Mouse (Mus musculus) midbrain, embryonic 11.5 days (tissue): ENCODE measurements around the gene Vkorc1l1. TPM values are rescaled to one million over a fixed set of nuclear protein-coding genes. Genes with fewer than 3 reads are reported as not detected.

Source experiments
- ATAC-seq: fragments of 200-750 bp; cut with Nextera tagmentation; 2 replicates; pipeline ENCODE4 v1.8.0; 2017; ENCODE audit warnings: moderate TSS enrichment, moderate library complexity; ENCODE audit not compliant: low FRiP score
- DNase-seq: peaks from one replicate; pipeline ENCODE4 v3.0.0; 2015; ENCODE audit warnings: low spot score; ENCODE audit errors: missing footprints
- H3K27ac ChIP-seq: fragments of 300-500 bp; sonication (generic); 2 replicates; pipeline ENCODE4 v1.5.1; 2014; ENCODE audit warnings: low read depth, low read length
- H3K27me3 ChIP-seq: fragments of 300-500 bp; sonication (generic); 2 replicates; pipeline ENCODE4 v1.6.1; 2014; ENCODE audit warnings: mild to moderate bottlenecking, low read length, moderate library complexity, mixed read lengths; ENCODE audit not compliant: control insufficient read depth, insufficient read depth
- H3K36me3 ChIP-seq: fragments of 300-500 bp; sonication (generic); 2 replicates; pipeline ENCODE4 v1.6.1; 2014; ENCODE audit warnings: mild to moderate bottlenecking, low read length, moderate library complexity, mixed read lengths; ENCODE audit not compliant: control insufficient read depth, insufficient read depth
- H3K4me1 ChIP-seq: fragments of 300-500 bp; sonication (generic); 2 replicates; pipeline ENCODE4 v1.6.1; 2014; ENCODE audit warnings: low read length; ENCODE audit not compliant: control insufficient read depth, insufficient read depth
- H3K4me2 ChIP-seq: fragments of 300-500 bp; sonication (generic); 2 replicates; pipeline ENCODE4 v1.6.1; 2014; ENCODE audit warnings: mild to moderate bottlenecking, moderate library complexity
- H3K4me3 ChIP-seq: fragments of 300-500 bp; sonication (generic); 2 replicates; pipeline ENCODE4 v1.5.1; 2014; ENCODE audit warnings: low read depth, low read length
- H3K9ac ChIP-seq: fragments of 300-500 bp; sonication (generic); 2 replicates; pipeline ENCODE4 v1.6.1; 2014; ENCODE audit warnings: low read length
- H3K9me3 ChIP-seq: fragments of 300-500 bp; sonication (generic); 2 replicates; pipeline ENCODE4 v1.6.1; 2016; ENCODE audit warnings: low read length; ENCODE audit not compliant: control insufficient read depth
- WGBS: fragments of 180-500 bp; shearing (Covaris S2); extraction: QIAGEN DNeasy Blood & Tissue Kit; methylation state at CpG from one replicate; pipeline ENCODE4 v1.1.7; 2014; 5-methylcytosine and 5-hydroxymethylcytosine counted together
- polyA plus RNA-seq: library from polyadenylated mRNA; unstranded; fragments of >200 nt; fragmentation: Nextera tagmentation; extraction: Ambion mirVana; gene quantifications from 2 replicates; pipeline ENCODE4 v1.2.1, GENCODE M21; 2014

Vkorc1l1 gene
- polyA plus RNA-seq, 1 experiment from 2014 or later = 36.8 TPM

DNA sequence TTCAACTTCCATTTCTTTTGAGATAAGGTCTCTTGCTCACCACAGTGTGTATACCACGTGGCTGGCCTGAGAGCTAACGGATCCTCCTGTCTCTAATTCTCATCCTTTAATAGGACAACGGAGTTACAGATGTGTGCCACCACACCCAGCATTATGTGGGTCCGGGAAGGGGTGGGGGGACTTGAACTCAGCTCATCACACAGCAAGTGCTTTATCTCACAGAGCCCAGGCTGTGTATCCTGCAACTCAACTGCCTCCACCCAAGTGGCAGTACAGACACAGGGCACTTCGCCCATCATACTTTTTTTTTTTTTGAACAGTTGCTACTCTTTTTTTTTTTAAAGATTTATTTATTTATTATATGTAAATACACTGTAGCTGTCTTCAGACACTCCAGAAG, 50.1 kb downstream of the Vkorc1l1 start:
- no peak overlapping the region for H3K27ac ChIP-seq
- H3K4me3 ChIP-seq = no peak overlapping the region
- DNase-seq (no peak), ATAC-seq (no peak)
- H3K4me2 ChIP-seq = no peak overlapping the region
- no peaks in the 10 kb centered on the region for H3K36me3 ChIP-seq
- no peaks in the 10 kb centered on the region for H3K27me3 ChIP-seq
- H3K9ac ChIP-seq = no peak overlapping the region
- H3K4me1 ChIP-seq = no peaks in the 10 kb centered on the region
- 94% methylated on average over 5 of the region's 5 CpGs for WGBS
- no peaks in the 10 kb centered on the region for H3K9me3 ChIP-seq

DNA sequence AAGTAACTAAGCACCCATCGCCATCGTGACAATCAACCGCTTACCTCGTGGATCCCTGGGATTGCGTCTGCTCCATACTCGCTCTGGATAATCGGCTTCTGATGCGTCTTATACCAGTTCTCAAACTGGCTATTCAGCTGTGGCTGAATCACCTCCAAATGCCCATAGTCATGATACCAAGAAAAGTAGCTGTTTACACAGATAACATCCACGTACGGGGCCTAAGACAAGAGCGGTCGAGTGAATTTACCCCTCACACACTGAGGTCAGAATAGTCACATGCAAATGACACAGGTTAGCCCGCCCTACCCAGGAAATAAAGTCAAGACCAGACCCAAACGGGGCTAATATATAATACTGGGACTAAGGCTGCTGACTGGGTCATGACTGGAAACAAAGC, 51.6 kb downstream of the Vkorc1l1 start:
- Histone ChIP-seq H3K4me2 (no peak overlapping the region), H3K9me3 (no peaks in the 10 kb centered on the region), H3K27ac (no peak overlapping the region), H3K9ac (no peak overlapping the region), H3K27me3 (no peaks in the 10 kb centered on the region), H3K36me3 (no peaks in the 10 kb centered on the region), H3K4me3 (no peak overlapping the region), H3K4me1 (no peaks in the 10 kb centered on the region)
- 94% methylated on average over 14 of the region's 14 CpGs for WGBS
- ATAC-seq (no peak), DNase-seq (no peak)

DNA sequence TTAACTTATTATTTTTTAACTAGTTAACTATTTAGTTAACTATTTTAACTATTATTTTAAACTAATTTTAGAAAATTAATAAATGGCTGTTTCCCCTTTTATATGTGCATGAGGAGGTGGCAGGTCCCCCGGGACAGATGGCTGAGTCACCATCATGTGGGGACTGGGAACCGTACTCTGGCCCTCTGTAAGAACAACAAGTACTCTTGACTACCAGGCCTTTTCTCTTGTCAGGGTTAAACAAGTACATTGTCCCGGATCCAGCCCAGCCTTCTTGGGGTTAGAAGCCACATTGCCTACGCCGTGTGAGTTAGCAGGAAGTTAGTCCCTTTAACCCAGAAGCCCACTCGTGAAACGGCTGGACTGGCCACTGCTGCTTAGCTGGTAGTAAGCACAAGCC, 53.2 kb downstream of the Vkorc1l1 start:
- no peaks in the 10 kb centered on the region for H3K4me1 ChIP-seq
- H3K27me3 ChIP-seq = no peaks in the 10 kb centered on the region
- no peaks in the 10 kb centered on the region for H3K9me3 ChIP-seq
- WGBS = 91% methylated on average over 7 of the region's 7 CpGs
- H3K4me2 ChIP-seq = no peak overlapping the region
- no peak overlapping the region for H3K27ac ChIP-seq
- H3K4me3 ChIP-seq = no peak overlapping the region
- H3K9ac ChIP-seq = no peak overlapping the region
- H3K36me3 ChIP-seq = no peaks in the 10 kb centered on the region
- ATAC-seq = no peak
- no peak for DNase-seq

DNA sequence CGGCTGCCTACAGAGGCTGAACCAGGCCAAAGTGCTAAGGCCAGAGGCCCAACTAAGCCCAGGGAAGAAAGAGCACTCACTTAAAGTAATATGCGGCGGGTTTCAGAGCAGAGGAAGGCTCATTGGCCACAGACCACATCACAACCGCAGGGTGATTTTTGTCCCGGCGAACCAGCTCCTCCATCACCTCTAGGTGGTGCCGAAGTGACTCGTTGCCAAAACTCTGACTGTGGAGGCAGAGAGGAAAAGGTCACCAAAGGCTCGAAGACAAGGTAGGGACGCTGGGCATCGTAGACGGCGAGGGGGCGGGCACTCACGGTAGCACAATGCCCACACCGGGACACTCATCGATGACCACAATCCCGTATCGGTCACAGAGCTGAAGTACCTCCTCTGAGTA, 55.9 kb downstream of the Vkorc1l1 start:
- no peak overlapping the region for H3K4me2 ChIP-seq
- ATAC-seq (no peak), DNase-seq (no peak)
- no peaks in the 10 kb centered on the region for H3K4me1 ChIP-seq
- no peaks in the 10 kb centered on the region for H3K9me3 ChIP-seq
- no peak overlapping the region for H3K4me3 ChIP-seq
- 71% methylated on average over 19 of the region's 19 CpGs for WGBS
- no peak overlapping the region for H3K27ac ChIP-seq
- H3K27me3 ChIP-seq = no peaks in the 10 kb centered on the region
- H3K9ac ChIP-seq = no peak overlapping the region
- H3K36me3 ChIP-seq = no peaks in the 10 kb centered on the region

DNA sequence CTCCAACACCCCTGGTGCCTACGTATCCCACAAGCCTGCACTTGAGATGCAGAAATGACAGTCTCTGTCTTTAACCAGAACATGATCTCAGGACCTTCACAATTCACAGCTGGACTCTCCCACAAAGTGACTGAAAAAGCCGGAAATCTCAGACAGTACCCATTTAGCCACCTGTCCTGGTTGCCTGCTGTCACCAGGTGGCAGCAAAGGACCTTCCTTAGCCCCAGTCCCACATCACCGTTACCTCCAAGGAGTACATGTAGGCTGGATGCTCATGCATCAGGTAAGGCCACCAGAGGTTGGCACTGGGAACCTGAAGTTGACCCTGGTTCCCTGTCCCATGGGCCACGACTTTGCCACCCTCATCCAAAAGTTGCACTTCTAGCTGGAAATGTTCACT, 57.3 kb downstream of the Vkorc1l1 start:
- no peaks in the 10 kb centered on the region for H3K4me1 ChIP-seq
- no peak overlapping the region for H3K4me2 ChIP-seq
- ATAC-seq (no peak), DNase-seq (peak; percentile 94)
- H3K27me3 ChIP-seq = no peaks in the 10 kb centered on the region
- no peak overlapping the region for H3K4me3 ChIP-seq
- H3K36me3 ChIP-seq = no peaks in the 10 kb centered on the region
- no peak overlapping the region for H3K9ac ChIP-seq
- 40% methylated on average over 4 of the region's 4 CpGs for WGBS
- no peak overlapping the region for H3K27ac ChIP-seq
- no peaks in the 10 kb centered on the region for H3K9me3 ChIP-seq

DNA sequence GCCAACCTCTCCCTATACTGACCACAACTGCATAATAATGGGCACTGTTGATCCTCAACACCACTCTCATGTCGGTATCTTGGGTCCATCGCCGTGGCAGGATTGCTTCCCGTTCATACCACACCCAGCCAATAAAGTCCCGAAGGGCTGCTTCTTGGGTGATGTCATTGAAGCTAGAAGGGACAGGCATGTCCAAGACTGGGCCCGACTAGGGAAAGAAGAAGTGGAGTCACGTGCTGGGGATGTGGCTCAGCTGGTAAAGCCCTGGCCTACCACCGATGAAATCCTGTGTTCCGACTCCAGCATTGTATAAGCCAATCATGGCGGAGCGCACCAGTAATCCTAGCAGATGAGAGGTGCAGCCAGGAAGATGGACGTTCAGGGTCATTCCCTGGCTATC, 59.0 kb downstream of the Vkorc1l1 start:
- Histone ChIP-seq H3K27ac (no peak overlapping the region), H3K36me3 (no peaks in the 10 kb centered on the region), H3K4me3 (no peak overlapping the region), H3K4me2 (no peak overlapping the region), H3K9me3 (peaks cover 4% of the 10 kb centered on the region; the same call in 1 of the 2 replicates), H3K27me3 (no peaks in the 10 kb centered on the region), H3K9ac (no peak overlapping the region), H3K4me1 (no peaks in the 10 kb centered on the region)
- ATAC-seq = no peak
- WGBS = 93% methylated on average over 12 of the region's 12 CpGs
- peak; percentile 54 for DNase-seq

DNA sequence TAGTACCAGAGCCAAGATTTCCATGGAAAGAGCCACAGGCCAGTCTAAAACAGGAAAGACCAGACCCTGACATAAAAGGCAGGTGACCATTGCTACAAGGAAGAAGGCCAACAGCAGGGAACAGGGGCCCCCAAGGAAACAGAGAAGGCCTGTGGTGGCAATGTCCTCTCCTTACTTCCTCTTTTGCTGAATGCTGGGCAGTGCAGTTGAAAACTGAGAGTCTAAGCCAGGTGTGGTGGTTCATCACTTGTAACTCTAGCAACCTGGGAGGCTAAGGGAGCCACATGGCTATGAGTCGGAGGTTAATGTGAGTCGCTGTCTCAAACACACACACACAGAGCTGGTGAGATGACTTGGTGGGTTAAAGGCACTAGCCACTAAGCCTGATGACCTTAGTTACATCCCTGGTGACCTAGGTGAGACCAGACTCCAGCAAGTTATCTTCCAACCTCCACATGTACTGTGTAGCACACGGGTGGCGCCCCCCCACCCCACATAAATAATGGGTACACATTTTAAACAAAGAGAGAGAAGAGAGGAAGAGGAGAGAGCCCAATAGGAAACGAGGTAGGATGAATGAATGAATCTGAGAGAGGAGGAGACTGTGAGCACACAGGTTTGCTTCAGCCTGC, 59.7 kb downstream of the Vkorc1l1 start:
- DNase-seq = peak; percentile 84
- Histone ChIP-seq H3K4me1 (no peaks in the 10 kb centered on the region), H3K27ac (no peak overlapping the region), H3K9me3 (peaks cover 4% of the 10 kb centered on the region; the same call in 1 of the 2 replicates), H3K4me2 (peak overlapping the region; percentile 78), H3K36me3 (no peaks in the 10 kb centered on the region), H3K4me3 (peak overlapping the region; percentile 52; the same call in 1 of the 2 replicates), H3K9ac (peak overlapping the region; percentile 75; the same call in 1 of the 2 replicates), H3K27me3 (no peaks in the 10 kb centered on the region)
- 0 out of 2 replicates have a peak, but pooled peaks have one; percentile 8 for ATAC-seq
- 78% methylated on average over 5 of the region's 5 CpGs for WGBS

DNA sequence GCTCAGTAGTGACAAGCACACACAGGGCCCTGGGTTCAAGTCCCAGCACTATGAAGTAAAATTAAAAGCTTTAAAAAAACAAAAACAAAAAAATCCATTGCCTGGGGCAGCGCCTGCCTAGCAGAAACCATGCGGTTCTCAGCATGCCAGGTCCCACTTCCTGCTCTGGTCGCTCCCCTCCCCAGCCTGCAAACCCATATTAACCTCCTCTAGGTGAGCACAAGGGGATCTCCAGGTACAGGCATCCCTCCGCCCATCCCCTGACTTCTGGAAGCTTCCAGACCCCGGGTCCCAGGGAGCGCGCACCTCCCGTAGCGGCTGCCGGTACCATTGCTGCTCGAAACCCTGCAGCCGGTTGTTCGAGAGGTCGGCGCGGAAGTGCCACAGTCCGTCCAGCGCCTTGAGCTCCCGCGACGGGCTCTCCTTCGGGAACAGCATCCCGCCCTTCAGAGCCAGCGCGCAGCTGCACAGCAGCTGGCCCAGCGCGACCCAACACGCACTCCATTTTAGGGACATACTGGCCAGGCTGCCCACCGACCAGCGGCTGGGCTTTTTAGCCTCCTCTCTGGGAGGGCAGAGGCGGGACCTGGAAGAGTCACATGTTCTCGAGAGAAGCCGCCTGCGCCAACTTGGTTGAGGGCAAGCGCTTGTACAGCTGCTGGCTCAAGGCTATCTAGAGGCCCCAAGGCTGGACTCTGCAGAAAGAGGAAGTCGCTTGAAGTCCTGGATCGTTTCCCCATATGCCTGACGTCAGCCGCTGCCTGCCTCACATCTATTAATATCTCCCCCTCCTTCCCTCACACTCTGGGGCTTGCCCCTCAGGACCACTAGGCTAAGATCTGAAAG, 60.8 kb downstream of the Vkorc1l1 start, which contains the start of gene Gusb:
Gene Gusb, minus strand, starts transcription at position 749 of the 846 bp plus-strand sequence.
- Histone ChIP-seq H3K4me2 (peak within 1 kb of the TSS; percentile 78), H3K27ac (no peak within 1 kb of the TSS)
- 2% methylated on average over 39 of the region's 39 CpGs for WGBS

DNA sequence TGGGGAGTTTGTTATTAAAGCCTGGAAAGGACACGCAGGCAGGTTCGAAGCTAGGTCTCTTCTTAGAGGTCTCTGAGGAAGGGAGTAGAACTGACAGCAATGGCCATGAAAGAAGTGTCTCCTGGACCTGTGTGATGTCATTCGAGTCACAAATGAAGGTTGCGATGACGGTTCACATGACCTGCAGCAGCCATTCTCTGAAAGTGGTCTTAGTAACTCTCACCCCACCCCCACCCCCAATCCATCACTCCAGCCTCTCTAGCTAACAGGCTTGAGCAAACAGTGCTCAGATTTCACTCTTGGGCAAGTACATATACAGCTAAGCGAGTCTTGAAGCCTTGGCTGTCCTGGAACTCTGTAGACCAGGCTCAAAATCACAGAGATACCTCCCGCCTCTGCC, 61.5 kb downstream of the Vkorc1l1 start:
- Histone ChIP-seq H3K9me3 (peaks cover 4% of the 10 kb centered on the region; the same call in 1 of the 2 replicates), H3K4me2 (peak overlapping the region; percentile 78), H3K4me1 (no peaks in the 10 kb centered on the region), H3K36me3 (no peaks in the 10 kb centered on the region), H3K27ac (no peak overlapping the region), H3K27me3 (no peaks in the 10 kb centered on the region), H3K9ac (peak overlapping the region; percentile 75; the same call in 1 of the 2 replicates), H3K4me3 (peak overlapping the region; percentile 52; the same call in 1 of the 2 replicates)
- ATAC-seq (peak; percentile 5; the same call in 1 of the 2 replicates), DNase-seq (no peak)
- WGBS = 79% methylated on average over 7 of the region's 7 CpGs

More for the DNA sequence above, 60.8 kb downstream of the Vkorc1l1 start, which contains the start of gene Gusb:
- H3K27me3 ChIP-seq = no peaks in the 10 kb centered on the region
- ATAC-seq = peak; percentile 87
- peak within 1 kb of the TSS; percentile 75 for H3K9ac ChIP-seq
- peak within 1 kb of the TSS; percentile 52 for H3K4me3 ChIP-seq
- no peaks in the 10 kb centered on the region for H3K4me1 ChIP-seq
- H3K9me3 ChIP-seq = peaks cover 4% of the 10 kb centered on the region; the same call in 1 of the 2 replicates
- peak; percentile 94 for DNase-seq
- H3K36me3 ChIP-seq = no peaks in the 10 kb centered on the region
